Mouse (Mus musculus) bone marrow macrophage, adult 2 months (primary cell): ENCODE data around the gene Grm4.

Experiments
- CTCF ChIP-seq: IDR thresholded peaks from 2 replicates; pipeline ENCODE4 v1.5.1; 2012; ENCODE audit warnings: low read depth, mild to moderate bottlenecking, low read length, moderate library complexity
- POLR2A ChIP-seq: IDR thresholded peaks from 2 replicates; pipeline ENCODE4 v1.6.1; 2012; ENCODE audit warnings: mild to moderate bottlenecking, low read depth, low read length, borderline replicate concordance

GRCm38 (mm10) chr17:27558845-27559244 lies 37.6 kb upstream of the Grm4 start:
- TF ChIP-seq CTCF (no peak), POLR2A (no peak)
